Mouse (Mus musculus) CH12.LX (cell line): ENCODE measurements at regions not wholly inside any gene's neighbourhood (a gene's known extent, or its start where the extent isn't known, plus 50 kb on each side); places are given as distances from the start of the nearest gene placed in this dataset.

ENCODE experiments used
- DNase-seq: peaks from one replicate; pipeline ENCODE4 v3.0.0-alpha.2; 2013; ENCODE audit errors: extremely low read depth
- H3K27ac ChIP-seq: 2 replicates; pipeline ENCODE4 v1.5.1; 2012; ENCODE audit warnings: low read depth, mild to moderate bottlenecking, control low read depth, moderate library complexity; ENCODE audit not compliant: insufficient read depth
- H3K27me3 ChIP-seq: replicated peaks from 2 replicates; pipeline ENCODE3; 2012; ENCODE audit warnings: inconsistent platforms
- H3K36me3 ChIP-seq, 2 experiments: replicated peaks in 1 of 2; 2 replicates each; pipeline versions ENCODE3 to v1.6.1; 2012; ENCODE audit warnings: inconsistent platforms in 1 of 2, low read length in 1 of 2, mild to moderate bottlenecking in 1 of 2, mixed read lengths in 1 of 2, moderate library complexity in 1 of 2; ENCODE audit not compliant: control insufficient read depth in 1 of 2, insufficient read depth in 1 of 2
- H3K4me1 ChIP-seq, 2 experiments: 2 replicates each; pipeline ENCODE4 v1.6.1; 2012; ENCODE audit warnings: inconsistent platforms in 1 of 2, moderate library complexity in 1 of 2; ENCODE audit not compliant: insufficient read depth in 2 of 2, control insufficient read depth in 1 of 2
- H3K4me2 ChIP-seq: 2 replicates; pipeline ENCODE4 v1.6.1; 2012; ENCODE audit warnings: low read depth, mild to moderate bottlenecking, control low read depth; ENCODE audit not compliant: poor library complexity, insufficient read depth, severe bottlenecking
- H3K4me3 ChIP-seq, 3 experiments: fragments of 150-350 bp in 1 of 3; sonication (generic) in 1 of 3; replicated peaks in 1 of 3; 2 replicates each; pipeline versions ENCODE3 to v1.5.1; 2011 to 2012; ENCODE audit warnings: low read depth in 2 of 3, low read length in 2 of 3, mild to moderate bottlenecking in 2 of 3, moderate library complexity in 2 of 3, control low read depth in 1 of 3, improper control_type of control experiment in 1 of 3, inconsistent platforms in 1 of 3, mixed read lengths in 1 of 3; ENCODE audit not compliant: poor library complexity in 1 of 3
- H3K79me2 ChIP-seq: replicated peaks from 2 replicates; pipeline ENCODE4 v1.6.1; 2012; ENCODE audit warnings: mild to moderate bottlenecking, moderate library complexity; ENCODE audit not compliant: control insufficient read depth, poor library complexity, insufficient read depth, severe bottlenecking; ENCODE audit errors: extremely low read depth
- H3K9ac ChIP-seq: 2 replicates; pipeline ENCODE4 v1.6.1; 2012; ENCODE audit warnings: low read depth, mild to moderate bottlenecking, control low read depth, moderate library complexity; ENCODE audit not compliant: insufficient read depth
- H3K9me3 ChIP-seq: replicated peaks from 2 replicates; pipeline ENCODE3; 2012; ENCODE audit warnings: low read length, inconsistent platforms, mixed read lengths
- BHLHE40 ChIP-seq: IDR thresholded peaks from 2 replicates; pipeline ENCODE4 v1.6.1; 2011; ENCODE audit warnings: mild to moderate bottlenecking, low read depth, low read length, improper control_type of control experiment
- CTCF ChIP-seq, 2 experiments: IDR thresholded peaks in 1 of 2; conservative IDR thresholded peaks in 1 of 2; 2 replicates each; pipeline ENCODE4 v1.5.1; 2011 to 2012; ENCODE audit warnings: low read depth in 2 of 2, low read length in 2 of 2, improper control_type of control experiment in 1 of 2, inconsistent platforms in 1 of 2, mild to moderate bottlenecking in 1 of 2, moderate library complexity in 1 of 2
- ELF1 ChIP-seq: IDR thresholded peaks from 2 replicates; pipeline ENCODE4 v1.6.1; 2014; ENCODE audit warnings: low read depth, mild to moderate bottlenecking, inconsistent platforms, low read length, improper control_type of control experiment
- EP300 ChIP-seq: IDR thresholded peaks from 2 replicates; pipeline ENCODE4 v1.6.1; 2011; ENCODE audit warnings: low read length, improper control_type of control experiment
- ETS1 ChIP-seq: conservative IDR thresholded peaks from 2 replicates; pipeline ENCODE4 v1.6.1; 2012; ENCODE audit warnings: low read depth, mild to moderate bottlenecking, inconsistent platforms, low read length, improper control_type of control experiment, moderate library complexity
- GABPA ChIP-seq: IDR thresholded peaks from 2 replicates; pipeline ENCODE4 v1.6.1; 2012; ENCODE audit warnings: low read depth, low read length, improper control_type of control experiment, inconsistent platforms; ENCODE audit not compliant: insufficient replicate concordance
- HCFC1 ChIP-seq: IDR thresholded peaks from 2 replicates; pipeline ENCODE4 v1.6.1; 2012; ENCODE audit warnings: low read depth, mild to moderate bottlenecking, inconsistent platforms, low read length, improper control_type of control experiment
- IRF4 ChIP-seq: IDR thresholded peaks from 2 replicates; pipeline ENCODE4 v1.6.1; 2014; ENCODE audit warnings: low read depth, mild to moderate bottlenecking, inconsistent platforms, low read length, improper control_type of control experiment
- JUND ChIP-seq: conservative IDR thresholded peaks from 2 replicates; pipeline ENCODE4 v1.6.1; 2011; ENCODE audit warnings: low read depth, low read length, improper control_type of control experiment
- KAT2A ChIP-seq: IDR thresholded peaks from 2 replicates; pipeline ENCODE4 v1.6.1; 2012; ENCODE audit warnings: low read length, improper control_type of control experiment, inconsistent platforms; ENCODE audit not compliant: insufficient replicate concordance
- MAX ChIP-seq: IDR thresholded peaks from 2 replicates; pipeline ENCODE4 v1.6.1; 2011; ENCODE audit warnings: low read length, improper control_type of control experiment
- MAZ ChIP-seq: IDR thresholded peaks from 2 replicates; pipeline ENCODE4 v1.6.1; 2012; ENCODE audit warnings: low read depth, mild to moderate bottlenecking, inconsistent platforms, low read length, improper control_type of control experiment, moderate library complexity
- MEF2A ChIP-seq: IDR thresholded peaks from 2 replicates; pipeline ENCODE4 v1.6.1; 2014; ENCODE audit warnings: low read depth, mild to moderate bottlenecking, inconsistent platforms, low read length, improper control_type of control experiment, borderline replicate concordance
- MXI1 ChIP-seq: IDR thresholded peaks from 2 replicates; pipeline ENCODE4 v1.6.1; 2011; ENCODE audit warnings: mild to moderate bottlenecking, low read depth, low read length, improper control_type of control experiment
- MYC ChIP-seq: IDR thresholded peaks from 2 replicates; pipeline ENCODE4 v1.6.1; 2011; ENCODE audit warnings: low read depth, mild to moderate bottlenecking, improper control_type of control experiment, low read length
- USF2 ChIP-seq: conservative IDR thresholded peaks from 2 replicates; pipeline ENCODE4 v1.6.1; 2011; ENCODE audit warnings: low read depth, low read length, improper control_type of control experiment
- ZKSCAN1 ChIP-seq: IDR thresholded peaks from 2 replicates; pipeline ENCODE4 v1.6.1; 2012; ENCODE audit warnings: low read depth, inconsistent platforms, low read length, improper control_type of control experiment, borderline replicate concordance
- ZMIZ1 ChIP-seq: IDR thresholded peaks from 2 replicates; pipeline ENCODE4 v1.6.1; 2012; ENCODE audit warnings: low read depth, mild to moderate bottlenecking, inconsistent platforms, low read length, improper control_type of control experiment
- dilution Hi-C: fragments of 300-500 bp; cut with MboI; formaldehyde crosslinking; loops from 2 replicates; pipeline ENCODE4 v1.14.3; 2020; ENCODE audit warnings: low sequenced_read_pairs; ENCODE audit not compliant: extremely low pct_unique_long_range_greater_than_20kb, extremely low pct_ligation_motif_present
- in situ Hi-C: fragments of 300-500 bp; cut with MboI; formaldehyde crosslinking; loops from 3 replicates; pipeline ENCODE4 v1.14.3; 2019; ENCODE audit warnings: low sequenced_read_pairs, low pct_ligation_motif_present, low pct_unique_long_range_greater_than_20kb, mixed read lengths

DNA sequence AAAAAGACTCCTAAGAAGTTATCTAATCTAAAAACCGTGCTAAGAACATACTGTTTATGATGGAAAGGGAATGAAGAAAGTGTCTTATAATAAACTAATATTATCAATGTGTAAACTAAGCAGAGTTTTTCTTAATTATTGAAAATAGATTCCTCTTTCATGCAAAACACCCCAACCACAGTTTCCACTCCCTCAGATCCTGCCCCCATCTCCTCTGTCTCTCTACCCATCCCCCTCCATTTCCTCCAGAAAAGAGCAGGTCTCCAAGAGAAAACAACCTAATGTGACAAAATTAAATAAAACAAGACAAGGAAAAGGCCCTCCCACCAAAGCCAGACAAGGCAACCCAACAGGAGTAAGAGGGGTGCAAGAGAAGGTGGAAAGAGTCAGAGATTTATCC, 103.2 kb downstream of the Hpgd start:
- no peaks in the 10 kb centered on the region for H3K36me3 ChIP-seq
- H3K9me3 ChIP-seq: no peaks in the 10 kb centered on the region
- peak; percentile 2 for DNase-seq
- no peaks in the 10 kb centered on the region for H3K79me2 ChIP-seq
- TF ChIP-seq CTCF (conservative IDR thresholded peaks at IDR 0.05 in 1 of 2, IDR thresholded peaks at IDR 0.05 in 1 of 2; ENCODE audit: low read depth in 2 of 2, low read length in 2 of 2): no peak
- H3K9ac ChIP-seq: no peak overlapping the region
- H3K4me3 ChIP-seq: no peak overlapping the region
- H3K4me1 ChIP-seq: no peaks in the 10 kb centered on the region
- dilution Hi-C loops: no loop called here
- H3K4me2 ChIP-seq: no peak overlapping the region
- no peak overlapping the region for H3K27ac ChIP-seq
- in situ Hi-C loops: no loop called here
- H3K27me3 ChIP-seq: no peaks in the 10 kb centered on the region

DNA sequence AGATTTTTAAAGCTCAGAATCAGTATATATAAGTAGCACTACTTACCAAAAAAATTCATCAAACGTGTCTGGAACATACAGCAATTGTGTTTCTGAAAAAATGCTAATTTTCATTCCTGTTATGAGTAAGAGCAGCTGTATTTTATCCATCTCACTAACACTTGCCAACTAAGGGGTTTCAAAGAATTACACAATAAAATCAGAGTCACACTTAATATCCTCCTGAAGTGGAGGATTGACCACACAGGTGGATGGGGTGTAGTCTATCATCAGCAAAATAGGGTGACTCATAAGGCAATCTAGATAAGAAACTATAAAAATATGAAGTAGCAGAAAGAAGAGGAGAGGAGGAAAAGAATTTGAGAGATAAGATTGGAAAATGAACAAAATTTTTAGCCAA, 102.0 kb downstream of the Hpgd start:
- Histone ChIP-seq H3K4me3 (no peak overlapping the region), H3K4me1 (no peaks in the 10 kb centered on the region), H3K9ac (no peak overlapping the region), H3K27ac (no peak overlapping the region), H3K36me3 (no peaks in the 10 kb centered on the region), H3K4me2 (no peak overlapping the region), H3K27me3 (no peaks in the 10 kb centered on the region), H3K79me2 (no peaks in the 10 kb centered on the region), H3K9me3 (no peaks in the 10 kb centered on the region)
- no peak for DNase-seq
- no peak for TF ChIP-seq MAX
- no peak for TF ChIP-seq ZMIZ1
- no peak for TF ChIP-seq ZKSCAN1
- TF ChIP-seq MXI1: no peak
- no peak for TF ChIP-seq USF2
- TF ChIP-seq EP300: no peak
- TF ChIP-seq IRF4: no peak
- no peak for TF ChIP-seq ELF1
- TF ChIP-seq MYC: no peak
- TF ChIP-seq BHLHE40: no peak
- no peak for TF ChIP-seq ETS1
- no peak for TF ChIP-seq KAT2A
- no peak for TF ChIP-seq HCFC1
- no peak for TF ChIP-seq JUND
- no peak for TF ChIP-seq GABPA
- no peak for TF ChIP-seq MEF2A
- no peak for TF ChIP-seq MAZ
- dilution Hi-C loops: no loop called here
- in situ Hi-C loops: no loop called here
